Mouse (Mus musculus) frontal cortex, postnatal 36 days (tissue): ENCODE measurements around the gene Gm10135.
"Not testable (repeated sequence)": the region's sequence is repeated elsewhere in the genome, so short reads cannot be mapped to it uniquely, and the experiment has no call there.

Experiments
- DNase-seq, 2 experiments: peaks; one replicate each; pipeline ENCODE4 v3.0.0; 2022; ENCODE audit warnings: low spot score in 2 of 2

Gm10135 gene

GRCm38 (mm10) chr5:72974602-72975001 is at the start of gene Gm10135:
Gene Gm10135, minus strand, starts transcription at chr5:72974702.
- no peak for DNase-seq

DNA sequence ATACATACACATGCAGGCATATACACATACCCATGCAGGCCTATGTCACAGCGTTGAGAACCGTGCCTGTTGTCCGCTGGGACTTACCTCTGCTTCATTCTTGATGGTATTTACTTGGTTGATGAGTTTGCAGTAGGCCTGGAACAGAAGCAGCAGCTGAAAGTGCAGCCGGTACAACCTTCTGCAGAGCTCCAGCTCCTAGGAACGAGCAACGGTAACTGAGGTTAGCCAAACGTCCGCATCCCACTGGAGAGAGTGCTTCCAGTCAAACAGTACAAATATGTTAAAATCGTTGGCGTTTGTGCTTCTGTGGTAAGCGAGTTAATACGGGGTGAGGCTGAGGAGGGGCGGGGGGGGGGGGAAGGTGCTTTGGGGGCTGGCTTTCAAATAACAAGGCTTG is 49.3 kb upstream of the Gm10135 start:
- DNase-seq = no peak

- DNase-seq = no peak
Measured at GRCm38 (mm10) chr5:73014745-73015144, 40.2 kb upstream of the Gm10135 start.

- not testable (repeated sequence) for DNase-seq
Measured at GRCm38 (mm10) chr5:73013611-73014287, 39.2 kb upstream of the Gm10135 start.

GRCm38 (mm10) chr5:73012884-73013610 is 38.5 kb upstream of the Gm10135 start:
- DNase-seq = not testable (repeated sequence)

- DNase-seq = not testable (repeated sequence)
Measured at GRCm38 (mm10) chr5:73011806-73012205, 37.3 kb upstream of the Gm10135 start.

- not testable (repeated sequence) for DNase-seq
Measured at GRCm38 (mm10) chr5:73008230-73008629, 33.7 kb upstream of the Gm10135 start.

DNA sequence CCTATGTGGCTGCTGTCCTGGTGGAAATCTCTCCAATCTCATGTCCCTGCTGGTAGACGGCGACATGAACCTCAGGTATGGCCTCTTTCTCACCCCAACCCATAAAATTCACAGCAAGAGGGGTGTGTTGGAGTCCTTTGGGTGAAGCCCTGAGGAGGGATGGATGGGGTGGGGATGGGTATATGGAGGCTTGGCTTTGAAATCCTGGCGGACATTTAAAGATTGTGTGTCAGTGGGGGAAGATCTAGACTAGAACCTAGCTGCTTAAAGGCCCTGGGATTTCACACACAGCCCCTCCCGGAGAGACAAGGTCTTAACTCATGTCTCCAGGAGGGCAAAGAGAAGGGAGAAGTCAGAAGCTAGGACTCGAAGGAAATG is 33.1 kb upstream of the Gm10135 start:
- DNase-seq = no peak

- DNase-seq = no peak
Measured at GRCm38 (mm10) chr5:73006784-73007581, 32.5 kb upstream of the Gm10135 start, which contains the start of gene Slc10a4. Gene Slc10a4, plus strand, starts transcription at chr5:73006883.

DNA sequence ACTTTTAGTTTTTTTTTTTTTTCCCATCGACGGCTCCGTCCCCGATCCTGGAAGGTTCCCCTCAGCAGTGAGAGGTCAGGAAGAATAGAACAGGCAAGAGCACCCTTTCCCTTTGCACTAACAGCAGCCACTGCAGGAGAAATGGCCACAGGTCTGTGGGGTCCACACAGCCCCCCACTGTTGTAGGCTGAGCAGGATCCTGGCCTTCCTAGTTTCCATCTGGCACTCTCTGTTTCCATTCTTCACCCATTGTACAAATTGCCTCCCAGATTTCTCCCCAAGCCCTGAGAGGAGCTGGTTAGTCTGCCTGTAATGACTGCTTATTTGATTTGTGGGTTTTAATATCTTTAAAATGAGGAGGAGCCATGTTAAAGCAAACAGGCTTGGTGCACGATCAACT is 29.5 kb upstream of the Gm10135 start:
- DNase-seq = no peak

- DNase-seq = not testable (repeated sequence)
Measured at GRCm38 (mm10) chr5:72998546-72998945, 24.0 kb upstream of the Gm10135 start.

DNA sequence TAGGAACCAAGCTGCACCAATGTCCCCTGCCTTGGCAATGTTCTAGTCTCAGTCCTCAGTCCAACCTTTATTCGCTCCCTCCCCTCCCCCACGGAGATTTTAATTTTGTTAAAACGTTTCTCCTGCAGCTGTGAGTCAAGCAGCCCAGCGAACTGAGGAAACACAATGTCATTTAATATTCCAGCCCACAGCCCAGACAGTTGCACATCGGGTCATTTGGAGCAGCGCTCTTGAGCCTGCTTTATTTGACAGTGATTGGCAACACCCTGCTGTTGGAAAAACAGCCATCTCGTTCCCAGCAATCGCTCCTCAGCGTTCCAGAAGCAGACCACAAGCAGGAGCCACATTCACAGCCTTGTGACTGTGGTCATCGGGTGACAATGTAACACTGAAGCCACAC is 20.9 kb upstream of the Gm10135 start:
- no peak for DNase-seq

DNA sequence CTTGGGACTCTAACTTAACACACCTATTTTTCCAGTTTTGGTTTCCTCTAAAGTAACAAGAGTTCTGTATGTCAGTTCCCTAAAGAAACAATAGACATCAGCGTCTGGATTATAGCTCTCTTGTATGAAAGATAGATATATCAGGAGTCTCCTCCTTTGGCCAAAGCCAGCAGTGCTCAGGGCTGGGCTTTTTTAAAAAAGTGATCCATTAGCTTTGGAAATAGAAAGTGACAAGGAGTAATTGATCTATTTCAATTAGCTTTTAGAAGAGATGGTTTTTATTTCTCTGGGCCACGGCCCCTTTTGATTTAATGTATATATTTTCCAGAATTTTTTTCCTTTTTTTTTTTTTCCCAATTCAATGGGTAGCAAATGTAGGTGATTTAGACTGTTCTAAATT is 20.4 kb upstream of the Gm10135 start:
- no peak for DNase-seq

DNA sequence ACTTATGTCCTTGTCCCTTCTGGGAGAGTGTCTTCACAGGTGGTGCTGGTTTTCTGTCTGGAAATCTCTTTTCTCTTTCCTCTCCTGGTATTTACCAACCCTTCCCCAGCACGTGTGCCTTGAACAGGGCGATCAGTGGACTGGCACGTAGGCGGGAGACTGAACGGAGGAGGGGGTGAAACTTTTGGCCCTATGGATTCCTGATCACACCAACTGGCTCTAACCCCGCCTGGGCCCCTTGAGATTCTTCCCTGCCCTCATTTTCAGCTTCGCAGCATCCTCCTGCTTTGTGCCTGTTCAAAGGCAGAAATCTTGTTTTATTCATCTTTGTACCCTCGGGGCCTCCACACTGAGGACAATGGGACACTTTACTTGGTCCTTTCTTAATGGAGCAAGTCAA is 19.9 kb upstream of the Gm10135 start:
- DNase-seq = no peak

- DNase-seq = no peak
Measured at GRCm38 (mm10) chr5:72992474-72992873, 18.0 kb upstream of the Gm10135 start.

DNA sequence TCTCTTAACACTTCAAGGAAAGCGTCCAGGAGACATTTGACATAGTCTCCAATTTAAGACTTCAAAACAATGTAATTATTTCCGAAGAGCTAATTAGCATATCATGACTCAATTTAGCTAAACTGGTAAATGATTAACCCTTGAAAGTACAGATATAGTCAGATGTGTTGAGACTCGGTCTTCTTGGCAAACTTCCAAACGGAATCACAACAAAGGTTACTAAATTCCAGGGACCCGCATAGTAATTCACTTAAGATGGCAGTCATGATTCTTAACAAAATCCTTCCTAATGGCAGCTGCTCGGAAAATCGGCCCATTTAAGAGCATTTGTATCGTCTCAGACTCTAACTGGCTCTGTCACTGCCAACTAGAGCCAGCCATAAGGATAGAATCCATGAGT is 15.3 kb upstream of the Gm10135 start:
- no peak for DNase-seq

DNA sequence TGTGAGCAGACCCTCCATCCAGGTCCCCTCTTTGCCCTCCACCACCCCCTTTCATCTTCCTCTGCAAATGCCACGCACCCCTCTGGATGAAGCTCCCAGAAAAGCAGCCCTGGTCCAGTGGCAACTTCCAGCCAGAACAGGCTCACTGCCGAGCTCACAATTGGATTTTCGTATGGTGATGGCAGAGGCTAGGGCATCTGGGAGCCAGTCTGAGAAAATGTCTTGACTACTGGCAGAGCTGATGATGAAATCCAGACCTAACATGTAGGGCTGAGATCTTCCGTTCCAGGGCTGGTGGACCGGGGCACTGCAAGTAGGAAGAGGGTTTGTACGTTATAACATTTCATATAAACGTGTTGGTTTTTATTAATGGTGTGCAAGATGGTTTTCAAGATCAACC is 13.3 kb upstream of the Gm10135 start:
- no peak for DNase-seq

- peak in 1 of 2 experiments; percentile 45 for DNase-seq
Measured at GRCm38 (mm10) chr5:72984091-72984490, 9.6 kb upstream of the Gm10135 start.

GRCm38 (mm10) chr5:72976539-72976938 is 2.0 kb upstream of the Gm10135 start:
- no peak for DNase-seq

DNA sequence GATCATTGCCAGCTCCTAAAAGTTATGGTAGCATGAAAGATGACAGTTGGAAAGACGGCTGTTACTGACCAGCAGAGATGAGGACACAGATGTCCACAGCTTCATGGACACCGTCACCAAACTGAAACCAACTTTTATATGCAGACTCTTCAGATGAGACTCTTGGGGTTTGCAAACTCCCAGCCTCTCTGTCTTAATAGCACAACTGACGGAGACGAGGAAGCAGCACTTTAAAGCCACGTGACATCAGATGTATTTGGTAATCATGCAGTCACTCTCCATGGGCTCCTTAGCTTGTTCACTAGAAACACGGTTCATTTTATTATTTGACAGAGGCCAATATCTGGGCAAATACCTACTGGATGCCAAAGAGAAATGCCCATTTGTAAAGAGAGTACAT is 1.5 kb upstream of the Gm10135 start:
- no peak for DNase-seq

GRCm38 (mm10) chr5:72972934-72973333 is 1.6 kb downstream of the Gm10135 start:
- no peak for DNase-seq

- DNase-seq = no peak
Measured at GRCm38 (mm10) chr5:72972435-72972834, 2.1 kb downstream of the Gm10135 start.

GRCm38 (mm10) chr5:72965706-72966105 is 8.8 kb downstream of the Gm10135 start:
- DNase-seq = no peak
